Mouse (Mus musculus): ENCODE measurements at regions not wholly inside any gene's neighbourhood (a gene's known extent, or its start where the extent isn't known, plus 50 kb on each side); places are given as distances from the start of the nearest gene placed in this dataset.

GRCm38 (mm10) chr14:105404241-105404640 lies 145.9 kb downstream of the Ndfip2 start:
- H3K36me3 ChIP-seq (ENCODE audit: control insufficient read depth, insufficient read depth, low read length), result no peaks in the 10 kb centered on the region
- no peak for ATAC-seq (ENCODE audit: insufficient number of reproducible peaks, insufficient read depth, low FRiP score, low read depth)
- no peak overlapping the region for H3K9ac ChIP-seq (replicated peaks; ENCODE audit: low read depth, low read length)
- H3K27ac ChIP-seq (ENCODE audit: low read length), result no peak overlapping the region
- no peak overlapping the region for H3K4me3 ChIP-seq (ENCODE audit: low read depth, low read length)
- no peaks in the 10 kb centered on the region for H3K9me3 ChIP-seq (ENCODE audit: control insufficient read depth, low read depth, low read length)
- H3K27me3 ChIP-seq (ENCODE audit: control insufficient read depth, insufficient read depth, low read length), result no peaks in the 10 kb centered on the region
- H3K4me1 ChIP-seq (ENCODE audit: control insufficient read depth, insufficient read depth, low read length), result no peaks in the 10 kb centered on the region
- H3K4me2 ChIP-seq (replicated peaks; ENCODE audit: low read depth, low read length), result no peak overlapping the region
- 70% methylated on average over 6 of the region's 6 CpGs for WGBS

DNA sequence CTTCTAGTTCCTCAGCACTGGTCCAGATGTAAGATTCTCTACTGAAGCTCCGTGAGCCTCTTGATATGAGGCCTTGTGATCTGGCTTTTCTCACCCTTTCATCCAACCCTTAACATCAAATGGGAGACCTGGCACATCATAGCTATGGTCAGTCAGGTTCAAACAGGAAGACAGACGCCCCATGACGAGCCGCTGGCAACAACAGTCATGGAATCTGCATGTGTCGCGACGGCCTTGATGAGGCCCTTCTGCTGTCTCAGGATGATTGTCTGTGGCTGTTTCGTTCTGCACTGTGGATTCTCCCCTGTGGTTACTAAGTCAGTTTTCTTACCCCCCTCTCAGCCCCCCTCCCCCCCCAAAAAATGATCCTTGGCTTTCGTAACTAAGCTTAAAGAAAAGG lies 144.9 kb downstream of the Ndfip2 start:
- H3K36me3 ChIP-seq (ENCODE audit: control insufficient read depth, insufficient read depth, low read length), result no peaks in the 10 kb centered on the region
- no peaks in the 10 kb centered on the region for H3K4me1 ChIP-seq (ENCODE audit: control insufficient read depth, insufficient read depth, low read length)
- H3K9ac ChIP-seq (replicated peaks; ENCODE audit: low read depth, low read length), result no peak overlapping the region
- ATAC-seq (ENCODE audit: insufficient number of reproducible peaks, insufficient read depth, low FRiP score, low read depth), result no peak
- H3K4me2 ChIP-seq (replicated peaks; ENCODE audit: low read depth, low read length), result no peak overlapping the region
- H3K9me3 ChIP-seq (ENCODE audit: control insufficient read depth, low read depth, low read length), result no peaks in the 10 kb centered on the region
- H3K27me3 ChIP-seq (ENCODE audit: control insufficient read depth, insufficient read depth, low read length), result no peaks in the 10 kb centered on the region
- no peak overlapping the region for H3K4me3 ChIP-seq (ENCODE audit: low read depth, low read length)
- WGBS, result 76% methylated on average over 9 of the region's 9 CpGs
- no peak overlapping the region for H3K27ac ChIP-seq (ENCODE audit: low read length)

DNA sequence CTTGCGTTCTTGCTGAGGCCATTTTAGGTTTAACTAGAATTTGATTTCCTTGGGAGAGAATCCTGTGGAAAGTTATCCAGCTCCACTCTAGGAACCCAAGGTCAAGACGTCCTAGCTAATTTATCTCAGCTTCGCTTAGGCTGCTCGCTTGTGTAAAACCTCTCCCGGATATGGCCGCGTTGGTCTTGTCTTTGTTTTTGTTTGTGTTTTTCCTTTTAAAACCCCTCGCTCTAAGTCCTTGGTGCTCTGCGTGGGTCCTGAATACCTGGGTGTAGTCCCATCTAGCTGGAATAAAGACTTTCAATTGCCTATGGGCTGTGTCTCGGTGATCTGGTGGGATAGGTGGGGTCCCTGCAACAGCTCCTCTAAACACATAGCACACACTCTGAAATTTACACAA lies 144.2 kb downstream of the Ndfip2 start:
- H3K27ac ChIP-seq (ENCODE audit: low read length), result no peak overlapping the region
- H3K4me2 ChIP-seq (replicated peaks; ENCODE audit: low read depth, low read length), result no peak overlapping the region
- ATAC-seq (ENCODE audit: insufficient number of reproducible peaks, insufficient read depth, low FRiP score, low read depth), result no peak
- no peak overlapping the region for H3K4me3 ChIP-seq (ENCODE audit: low read depth, low read length)
- H3K4me1 ChIP-seq (ENCODE audit: control insufficient read depth, insufficient read depth, low read length), result 0 out of 2 replicates have a peak, but pooled peaks cover 3% of the 10 kb centered on the region
- H3K9me3 ChIP-seq (ENCODE audit: control insufficient read depth, low read depth, low read length), result no peaks in the 10 kb centered on the region
- WGBS, result 95% methylated on average over 10 of the region's 10 CpGs
- H3K27me3 ChIP-seq (ENCODE audit: control insufficient read depth, insufficient read depth, low read length), result no peaks in the 10 kb centered on the region
- H3K36me3 ChIP-seq (ENCODE audit: control insufficient read depth, insufficient read depth, low read length), result no peaks in the 10 kb centered on the region
- H3K9ac ChIP-seq (replicated peaks; ENCODE audit: low read depth, low read length), result no peak overlapping the region

DNA sequence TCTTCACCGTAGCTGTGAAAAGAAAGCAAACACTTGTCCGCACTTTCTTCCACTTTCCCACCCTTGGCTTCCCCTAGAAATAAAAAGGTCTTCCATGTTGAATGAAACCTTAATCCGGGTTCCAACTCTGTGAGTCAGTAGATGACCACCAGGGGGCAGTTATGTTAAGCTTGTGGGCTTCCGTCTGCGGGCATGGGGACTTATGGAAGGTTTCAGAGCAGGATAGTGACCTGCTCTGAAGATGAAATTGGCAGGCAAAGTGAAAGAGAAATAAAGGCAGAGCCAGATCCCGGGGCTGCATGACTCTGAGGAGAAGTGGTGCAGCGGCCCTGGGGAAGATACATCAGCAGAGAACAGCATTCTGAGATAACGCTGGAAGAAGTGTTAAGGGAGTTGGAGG lies 139.1 kb downstream of the Ndfip2 start:
- H3K27me3 ChIP-seq (ENCODE audit: control insufficient read depth, insufficient read depth, low read length), result no peaks in the 10 kb centered on the region
- no peak overlapping the region for H3K4me3 ChIP-seq (ENCODE audit: low read depth, low read length)
- WGBS, result 29% methylated on average over 8 of the region's 8 CpGs
- H3K27ac ChIP-seq (ENCODE audit: low read length), result no peak overlapping the region
- 0 out of 2 replicates have a peak, but pooled peaks cover 3% of the 10 kb centered on the region for H3K4me1 ChIP-seq (ENCODE audit: control insufficient read depth, insufficient read depth, low read length)
- no peaks in the 10 kb centered on the region for H3K9me3 ChIP-seq (ENCODE audit: control insufficient read depth, low read depth, low read length)
- no peak overlapping the region for H3K9ac ChIP-seq (replicated peaks; ENCODE audit: low read depth, low read length)
- H3K4me2 ChIP-seq (replicated peaks; ENCODE audit: low read depth, low read length), result 0 out of 2 replicates have a peak overlapping the region, but pooled peaks have one; percentile 18
- no peak for ATAC-seq (ENCODE audit: insufficient number of reproducible peaks, insufficient read depth, low FRiP score, low read depth)
- H3K36me3 ChIP-seq (ENCODE audit: control insufficient read depth, insufficient read depth, low read length), result no peaks in the 10 kb centered on the region

GRCm38 (mm10) chr14:105392079-105392813 lies 133.9 kb downstream of the Ndfip2 start:
- H3K9me3 ChIP-seq (ENCODE audit: control insufficient read depth, low read depth, low read length), result no peaks in the 10 kb centered on the region
- H3K9ac ChIP-seq (replicated peaks; ENCODE audit: low read depth, low read length), result no peak overlapping the region
- H3K27ac ChIP-seq (ENCODE audit: low read length), result no peak overlapping the region
- no peak overlapping the region for H3K4me3 ChIP-seq (ENCODE audit: low read depth, low read length)
- WGBS, result 77% methylated on average over 21 of the region's 21 CpGs
- H3K36me3 ChIP-seq (ENCODE audit: control insufficient read depth, insufficient read depth, low read length), result no peaks in the 10 kb centered on the region
- H3K27me3 ChIP-seq (ENCODE audit: control insufficient read depth, insufficient read depth, low read length), result no peaks in the 10 kb centered on the region
- no peak for ATAC-seq (ENCODE audit: insufficient number of reproducible peaks, insufficient read depth, low FRiP score, low read depth)
- H3K4me1 ChIP-seq (ENCODE audit: control insufficient read depth, insufficient read depth, low read length), result no peaks in the 10 kb centered on the region
- H3K4me2 ChIP-seq (replicated peaks; ENCODE audit: low read depth, low read length), result no peak overlapping the region

GRCm38 (mm10) chr14:105391430-105391829 lies 133.1 kb downstream of the Ndfip2 start:
- no peaks in the 10 kb centered on the region for H3K36me3 ChIP-seq (ENCODE audit: control insufficient read depth, insufficient read depth, low read length)
- WGBS, result 74% methylated on average over 11 of the region's 11 CpGs
- H3K27ac ChIP-seq (ENCODE audit: low read length), result no peak overlapping the region
- no peak overlapping the region for H3K9ac ChIP-seq (replicated peaks; ENCODE audit: low read depth, low read length)
- no peaks in the 10 kb centered on the region for H3K27me3 ChIP-seq (ENCODE audit: control insufficient read depth, insufficient read depth, low read length)
- H3K4me2 ChIP-seq (replicated peaks; ENCODE audit: low read depth, low read length), result no peak overlapping the region
- no peak for ATAC-seq (ENCODE audit: insufficient number of reproducible peaks, insufficient read depth, low FRiP score, low read depth)
- no peak overlapping the region for H3K4me3 ChIP-seq (ENCODE audit: low read depth, low read length)
- no peaks in the 10 kb centered on the region for H3K4me1 ChIP-seq (ENCODE audit: control insufficient read depth, insufficient read depth, low read length)
- H3K9me3 ChIP-seq (ENCODE audit: control insufficient read depth, low read depth, low read length), result no peaks in the 10 kb centered on the region

DNA sequence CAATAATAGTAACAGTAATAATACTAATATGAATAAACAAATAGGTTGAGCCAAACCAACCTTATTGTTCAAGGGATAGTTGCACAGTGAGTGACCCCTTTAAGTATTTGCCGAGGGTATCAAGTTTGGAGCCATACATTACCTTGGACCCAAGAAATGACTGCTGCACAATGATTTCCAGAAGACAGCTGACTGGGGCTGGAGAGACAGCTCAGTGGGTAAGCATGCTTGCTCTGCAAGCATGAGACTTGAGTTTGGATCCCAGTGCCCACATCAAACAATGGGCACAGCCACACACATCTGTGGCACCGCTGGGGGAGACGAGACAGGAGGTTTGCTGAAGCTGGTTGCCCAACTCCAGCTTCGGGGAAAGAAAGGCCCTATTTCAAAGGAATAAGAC lies 126.7 kb downstream of the Ndfip2 start:
- Histone ChIP-seq H3K27ac (ENCODE audit: low read length) (no peak overlapping the region), H3K36me3 (ENCODE audit: control insufficient read depth, insufficient read depth, low read length) (no peaks in the 10 kb centered on the region), H3K4me2 (replicated peaks; ENCODE audit: low read depth, low read length) (no peak overlapping the region), H3K4me1 (ENCODE audit: control insufficient read depth, insufficient read depth, low read length) (peaks cover 4% of the 10 kb centered on the region; the same call in 1 of the 2 replicates), H3K9ac (replicated peaks; ENCODE audit: low read depth, low read length) (no peak overlapping the region), H3K9me3 (ENCODE audit: control insufficient read depth, low read depth, low read length) (no peaks in the 10 kb centered on the region), H3K4me3 (ENCODE audit: low read depth, low read length) (no peak overlapping the region), H3K27me3 (ENCODE audit: control insufficient read depth, insufficient read depth, low read length) (no peaks in the 10 kb centered on the region)
- WGBS, result 84% methylated on average over 4 of the region's 4 CpGs
- ATAC-seq (ENCODE audit: insufficient number of reproducible peaks, insufficient read depth, low FRiP score, low read depth), result no peak

DNA sequence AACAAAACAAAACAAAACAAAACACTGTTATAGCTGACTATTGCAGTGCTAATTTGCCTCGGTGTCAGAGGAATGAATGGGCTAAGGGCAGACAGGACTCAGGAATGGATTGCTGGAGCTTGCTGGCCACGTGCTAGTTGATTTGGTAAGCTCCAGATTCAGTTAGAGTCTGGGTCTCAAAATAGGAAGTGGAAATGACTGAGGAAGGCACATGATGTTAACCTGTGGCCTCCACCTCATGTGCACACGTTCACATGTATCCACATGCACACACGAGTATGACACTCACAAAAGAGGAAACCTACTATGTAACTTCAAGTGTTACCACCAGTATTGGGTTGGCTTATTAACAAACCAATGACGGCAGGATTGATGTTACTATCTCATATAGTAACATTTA lies 125.0 kb downstream of the Ndfip2 start:
- no peak overlapping the region; the same call in 1 of the 2 replicates for H3K9ac ChIP-seq (replicated peaks; ENCODE audit: low read depth, low read length)
- no peaks in the 10 kb centered on the region for H3K36me3 ChIP-seq (ENCODE audit: control insufficient read depth, insufficient read depth, low read length)
- H3K4me1 ChIP-seq (ENCODE audit: control insufficient read depth, insufficient read depth, low read length), result peaks cover 6% of the 10 kb centered on the region
- no peak overlapping the region for H3K4me2 ChIP-seq (replicated peaks; ENCODE audit: low read depth, low read length)
- ATAC-seq (ENCODE audit: insufficient number of reproducible peaks, insufficient read depth, low FRiP score, low read depth), result no peak
- H3K4me3 ChIP-seq (ENCODE audit: low read depth, low read length), result no peak overlapping the region
- no peak overlapping the region for H3K27ac ChIP-seq (ENCODE audit: low read length)
- WGBS, result 72% methylated on average over 5 of the region's 5 CpGs
- H3K9me3 ChIP-seq (ENCODE audit: control insufficient read depth, low read depth, low read length), result no peaks in the 10 kb centered on the region
- H3K27me3 ChIP-seq (ENCODE audit: control insufficient read depth, insufficient read depth, low read length), result no peaks in the 10 kb centered on the region

GRCm38 (mm10) chr14:105380101-105380500 lies 121.7 kb downstream of the Ndfip2 start:
- H3K4me2 ChIP-seq (replicated peaks; ENCODE audit: low read depth, low read length), result no peak overlapping the region
- H3K27ac ChIP-seq (ENCODE audit: low read length), result no peak overlapping the region
- no peaks in the 10 kb centered on the region for H3K36me3 ChIP-seq (ENCODE audit: control insufficient read depth, insufficient read depth, low read length)
- no peaks in the 10 kb centered on the region for H3K27me3 ChIP-seq (ENCODE audit: control insufficient read depth, insufficient read depth, low read length)
- peaks cover 22% of the 10 kb centered on the region for H3K4me1 ChIP-seq (ENCODE audit: control insufficient read depth, insufficient read depth, low read length)
- H3K9ac ChIP-seq (replicated peaks; ENCODE audit: low read depth, low read length), result no peak overlapping the region
- WGBS, result 70% methylated on average over 4 of the region's 4 CpGs
- no peaks in the 10 kb centered on the region for H3K9me3 ChIP-seq (ENCODE audit: control insufficient read depth, low read depth, low read length)
- no peak overlapping the region for H3K4me3 ChIP-seq (ENCODE audit: low read depth, low read length)
- ATAC-seq (ENCODE audit: insufficient number of reproducible peaks, insufficient read depth, low FRiP score, low read depth), result no peak

Measured in stomach, embryonic 14.5 days (tissue).